In genomic region chr11:23149556-23150244, GRCm38 (mm10) we compare ENCODE assay signal across 7 mouse cellular contexts.
DNase-seq lines count a peak whose midpoint lies in the region; ATAC-seq lines count a peak whose summit lies in the region.

No protein-coding gene starts in this region.

- WGBS in neural tube, embryonic 11.5 days, result 63% methylated on average over 5 of the region's 5 CpGs
- WGBS in embryonic facial prominence, embryonic 14.5 days, result 64% methylated on average over 5 of the region's 5 CpGs
- 64% methylated on average over 5 of the region's 5 CpGs for WGBS in kidney, embryonic 14.5 days
- 71% methylated on average over 5 of the region's 5 CpGs for WGBS in neural tube, embryonic 13.5 days

- H3K4me1 ChIP-seq in neural tube, embryonic 11.5 days (ENCODE audit: control insufficient read depth, insufficient read depth, low read length), result no peaks in the 10 kb centered on the region
- no peaks in the 10 kb centered on the region for H3K4me1 ChIP-seq in embryonic facial prominence, embryonic 14.5 days (ENCODE audit: control insufficient read depth, insufficient read depth, low read length)
- no peaks in the 10 kb centered on the region for H3K4me1 ChIP-seq in kidney, embryonic 14.5 days (ENCODE audit: control insufficient read depth, insufficient read depth, low read length)
- no peaks in the 10 kb centered on the region for H3K4me1 ChIP-seq in neural tube, embryonic 13.5 days (replicated peaks)

- no peak overlapping the region for H3K27ac ChIP-seq in neural tube, embryonic 11.5 days (ENCODE audit: low read depth, low read length)
- H3K27ac ChIP-seq in embryonic facial prominence, embryonic 14.5 days (replicated peaks; ENCODE audit: low read depth, low read length), result no peak overlapping the region
- H3K27ac ChIP-seq in kidney, embryonic 14.5 days (ENCODE audit: low read depth, low read length), result no peak overlapping the region
- H3K27ac ChIP-seq in neural tube, embryonic 13.5 days (replicated peaks), result no peak overlapping the region

- no peaks in the 10 kb centered on the region for H3K27me3 ChIP-seq in neural tube, embryonic 11.5 days (ENCODE audit: control insufficient read depth, insufficient read depth, low read length)
- no peaks in the 10 kb centered on the region for H3K27me3 ChIP-seq in embryonic facial prominence, embryonic 14.5 days (replicated peaks; ENCODE audit: control insufficient read depth, insufficient read depth, low read length)
- H3K27me3 ChIP-seq in kidney, embryonic 14.5 days (ENCODE audit: control insufficient read depth, insufficient read depth, low read length), result no peaks in the 10 kb centered on the region
- H3K27me3 ChIP-seq in neural tube, embryonic 13.5 days, result no peaks in the 10 kb centered on the region

- DNase-seq in neural tube, embryonic 11.5 days (ENCODE audit: low spot score), result no peak
- DNase-seq in neural tube, embryonic 10.5 days (ENCODE audit: extremely low spot score, low spot score), result no peak
- peak; percentile 72 for DNase-seq in adipocyte (ENCODE audit: low spot score)
- DNase-seq in embryonic facial prominence, embryonic 14.5 days (ENCODE audit: low spot score), result peak; percentile 83
- DNase-seq in urinary bladder, postnatal 4 days (ENCODE audit: low spot score in 2 of 2), result no peak

- no peaks in the 10 kb centered on the region for H3K36me3 ChIP-seq in neural tube, embryonic 11.5 days (ENCODE audit: control insufficient read depth, insufficient read depth, low read length)
- H3K36me3 ChIP-seq in embryonic facial prominence, embryonic 14.5 days (ENCODE audit: control insufficient read depth, insufficient read depth, low read length), result no peaks in the 10 kb centered on the region
- H3K36me3 ChIP-seq in kidney, embryonic 14.5 days (ENCODE audit: control insufficient read depth, insufficient read depth, low read length), result no peaks in the 10 kb centered on the region
- H3K36me3 ChIP-seq in neural tube, embryonic 13.5 days, result no peaks in the 10 kb centered on the region

- no peak overlapping the region for H3K4me2 ChIP-seq in neural tube, embryonic 11.5 days (ENCODE audit: low read depth)
- no peak overlapping the region for H3K4me2 ChIP-seq in embryonic facial prominence, embryonic 14.5 days (ENCODE audit: low read depth, low read length)
- H3K4me2 ChIP-seq in kidney, embryonic 14.5 days (replicated peaks; ENCODE audit: low read depth, low read length), result no peak overlapping the region
- no peak overlapping the region for H3K4me2 ChIP-seq in neural tube, embryonic 13.5 days

- no peak overlapping the region for H3K4me3 ChIP-seq in neural tube, embryonic 11.5 days (ENCODE audit: low read depth, low read length)
- no peak overlapping the region for H3K4me3 ChIP-seq in embryonic facial prominence, embryonic 14.5 days (ENCODE audit: low read depth, low read length)
- H3K4me3 ChIP-seq in kidney, embryonic 14.5 days (ENCODE audit: low read length), result no peak overlapping the region
- H3K4me3 ChIP-seq in neural tube, embryonic 13.5 days, result no peak overlapping the region

- H3K9ac ChIP-seq in neural tube, embryonic 11.5 days (ENCODE audit: low read length), result no peak overlapping the region
- H3K9ac ChIP-seq in embryonic facial prominence, embryonic 14.5 days (ENCODE audit: low read depth, low read length), result no peak overlapping the region
- H3K9ac ChIP-seq in kidney, embryonic 14.5 days (ENCODE audit: low read depth, low read length), result no peak overlapping the region
- no peak overlapping the region for H3K9ac ChIP-seq in neural tube, embryonic 13.5 days

- ATAC-seq in neural tube, embryonic 11.5 days (ENCODE audit: insufficient read depth, low FRiP score, low TSS enrichment), result peak; percentile 60; the same call in 1 of the 2 replicates
- peak; percentile 60; the same call in 1 of the 2 replicates for ATAC-seq in embryonic facial prominence, embryonic 14.5 days (ENCODE audit: low read depth)
- ATAC-seq in kidney, embryonic 14.5 days (ENCODE audit: low FRiP score, low TSS enrichment), result peak; percentile 79
- ATAC-seq in neural tube, embryonic 13.5 days (ENCODE audit: low read depth), result peak; percentile 43; the same call in 1 of the 2 replicates

- H3K9me3 ChIP-seq in neural tube, embryonic 11.5 days (ENCODE audit: control insufficient read depth, low read length), result no peaks in the 10 kb centered on the region
- no peaks in the 10 kb centered on the region for H3K9me3 ChIP-seq in embryonic facial prominence, embryonic 14.5 days (ENCODE audit: control insufficient read depth, low read length)
- no peaks in the 10 kb centered on the region for H3K9me3 ChIP-seq in kidney, embryonic 14.5 days (ENCODE audit: control insufficient read depth, low read length)
- H3K9me3 ChIP-seq in neural tube, embryonic 13.5 days, result no peaks in the 10 kb centered on the region

Comparison
In these comparisons a context has a peak if more than half of its experiments do, and no peak if none do; other contexts are left out.
1. DNase-seq: peak in adipocyte (single experiment) and embryonic facial prominence, embryonic 14.5 days (single experiment); none in neural tube, embryonic 11.5 days (single experiment), neural tube, embryonic 10.5 days (single experiment) and urinary bladder, postnatal 4 days (0 of 2).
2. Peak in every context shown above with its lines, with median percentiles within 50 percentile points of each other: ATAC-seq.